Mouse (Mus musculus) adrenal gland, adult 8-10 months (tissue): ENCODE measurements around the gene Fcrls. TPM values are rescaled to one million over a fixed set of nuclear protein-coding genes. Genes with fewer than 3 reads are reported as not detected.

Source experiments
- DNase-seq: peaks from one replicate; pipeline ENCODE4 v3.0.0; 2022
- total RNA-seq, 4 experiments: library from RNA; stranded (reverse); gene quantifications; 2 replicates each; pipeline ENCODE4 v1.2.4; 2022

The Fcrls gene
- 1 to 10 TPM; 1.3 to 6.1 (median 3.3) TPM for total RNA-seq

DNA sequence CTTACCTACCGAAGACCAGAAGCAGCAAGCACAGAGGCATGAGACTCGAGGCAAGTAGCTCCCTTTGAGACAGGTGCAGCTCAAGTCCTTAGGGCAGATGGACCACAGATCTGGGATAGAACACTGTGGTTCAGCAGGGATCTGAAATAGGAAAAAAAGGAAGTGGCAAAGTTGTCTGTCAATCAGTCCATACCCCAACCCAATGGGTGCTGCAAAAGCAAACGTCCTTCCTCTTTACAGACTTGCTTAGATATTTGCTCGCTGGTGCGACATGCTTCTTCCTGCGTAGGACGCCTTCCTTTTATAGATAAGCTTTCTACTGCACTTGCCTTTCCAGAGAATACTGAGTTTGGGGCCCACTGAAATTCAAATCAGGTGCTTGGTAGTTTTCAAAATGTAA lies at the start of gene Fcrls:
Gene Fcrls (minus strand): TSS at position 303 of the 400 bp plus-strand sequence.
- no peak for DNase-seq

DNA sequence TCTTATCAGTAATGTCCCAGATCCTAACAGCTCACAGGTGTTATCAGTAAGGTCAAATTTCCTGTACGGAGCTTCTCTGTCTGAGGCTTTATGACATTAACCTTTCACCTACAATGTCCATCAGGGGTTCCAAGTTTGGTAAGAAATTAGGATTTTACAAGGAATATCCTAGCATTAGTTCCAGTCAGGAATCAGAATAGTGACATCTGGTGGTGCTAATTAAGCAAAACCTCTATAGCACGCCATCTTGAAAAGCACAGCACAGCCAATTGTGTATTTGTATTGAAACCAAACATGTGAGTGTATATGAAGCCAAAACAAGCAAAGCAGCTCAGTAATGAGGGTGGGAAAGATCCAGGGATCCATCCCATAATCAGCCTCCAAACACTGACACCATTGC lies 46.4 kb upstream of the Fcrls start:
- no peak for DNase-seq

DNA sequence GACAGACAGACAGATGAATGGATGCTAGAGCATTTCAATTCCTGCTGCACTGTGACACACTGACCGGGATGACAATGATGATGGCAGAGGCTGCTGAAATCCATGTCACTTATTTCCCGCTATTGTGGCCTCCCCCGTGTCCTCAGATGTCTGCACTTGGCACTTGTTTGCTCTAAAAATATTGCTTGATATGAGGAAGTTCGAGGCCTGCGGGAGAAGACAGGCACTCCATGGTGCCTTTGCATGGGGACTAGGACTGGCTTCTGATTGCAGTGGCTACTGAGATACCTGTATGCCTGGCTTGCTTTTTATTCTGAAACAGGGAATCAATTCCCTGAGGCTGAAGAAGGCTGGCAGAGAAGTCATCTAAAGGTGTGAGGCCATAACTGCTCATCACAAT lies 36.4 kb upstream of the Fcrls start:
- DNase-seq = no peak

DNA sequence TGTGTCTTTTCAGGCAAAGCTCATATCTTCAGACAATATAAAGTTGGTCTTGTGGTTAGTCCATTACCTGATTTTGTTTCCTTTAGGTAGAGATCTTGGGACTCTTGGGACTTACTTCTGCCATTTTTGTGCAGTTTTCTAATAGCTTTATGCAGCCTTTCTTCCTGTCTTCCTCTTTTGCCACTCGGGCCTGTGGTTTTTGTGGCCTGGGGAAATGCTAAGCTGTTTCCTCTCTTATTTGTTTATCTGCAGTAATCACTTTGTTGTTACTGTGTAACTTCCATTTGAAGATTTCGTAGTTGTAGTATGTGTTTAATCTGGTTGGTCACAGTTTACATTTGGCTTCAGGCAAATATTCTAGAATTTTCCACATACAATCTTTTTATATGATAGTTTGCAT lies 10.8 kb upstream of the Fcrls start:
- no peak for DNase-seq

DNA sequence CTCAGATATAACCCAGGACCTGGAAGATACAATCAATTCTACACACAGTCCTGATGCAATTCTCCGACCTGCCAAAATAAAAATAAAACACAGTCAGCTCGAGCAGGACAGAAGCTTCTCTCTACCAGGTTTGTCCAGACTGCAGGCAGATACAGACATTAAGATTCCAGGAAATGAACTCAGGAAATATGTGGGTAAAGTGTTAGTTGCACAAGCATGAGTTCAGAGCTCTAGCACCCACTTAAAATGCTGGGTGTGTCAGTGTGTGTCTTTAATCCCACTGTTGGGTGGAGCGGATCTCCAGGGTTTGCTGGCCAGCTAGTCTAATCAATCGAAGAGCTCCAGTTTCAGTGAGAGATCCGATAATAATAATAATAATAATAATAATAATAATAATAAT lies 3.0 kb upstream of the Fcrls start:
- no peak for DNase-seq

DNA sequence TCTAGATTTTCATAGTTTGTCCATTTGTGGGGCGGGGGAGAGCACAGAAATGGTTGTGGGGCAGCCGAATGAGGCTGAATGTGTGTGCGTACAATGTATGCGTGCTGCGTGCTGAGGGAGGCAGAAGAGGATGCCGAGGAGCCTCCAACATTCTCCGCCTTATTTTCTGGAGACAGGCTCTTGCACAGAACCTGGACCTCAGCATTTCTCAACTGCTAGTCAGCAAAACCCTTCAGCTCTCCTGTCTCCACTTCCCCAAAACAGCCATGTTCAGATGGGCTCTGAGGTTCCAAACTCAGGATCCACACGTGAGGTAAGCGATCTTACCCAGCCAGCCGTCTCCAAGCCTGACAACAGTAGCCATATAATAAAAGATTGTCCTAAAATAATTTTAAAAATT lies 8.3 kb downstream of the Fcrls start:
- no peak for DNase-seq

DNA sequence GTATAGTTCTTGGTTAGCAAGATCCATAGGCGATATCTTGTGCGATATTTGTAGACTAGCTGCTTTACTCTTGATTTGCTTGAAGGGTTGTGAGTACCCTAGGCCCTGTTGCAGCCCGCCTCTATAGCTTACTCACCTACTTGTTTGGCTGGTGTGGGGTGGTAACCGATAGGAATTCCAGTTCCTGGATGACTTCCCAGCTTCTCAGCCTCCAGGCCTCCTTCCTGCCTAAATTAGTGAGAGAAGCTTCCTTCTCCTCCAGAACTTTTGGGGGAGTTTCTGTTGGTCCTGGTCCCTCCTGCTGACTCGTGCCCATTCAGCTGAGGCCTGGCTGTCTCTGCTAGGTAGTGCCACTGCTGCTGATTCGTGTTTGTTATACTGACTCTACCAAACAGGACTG lies 14.0 kb downstream of the Fcrls start:
- no peak for DNase-seq

DNA sequence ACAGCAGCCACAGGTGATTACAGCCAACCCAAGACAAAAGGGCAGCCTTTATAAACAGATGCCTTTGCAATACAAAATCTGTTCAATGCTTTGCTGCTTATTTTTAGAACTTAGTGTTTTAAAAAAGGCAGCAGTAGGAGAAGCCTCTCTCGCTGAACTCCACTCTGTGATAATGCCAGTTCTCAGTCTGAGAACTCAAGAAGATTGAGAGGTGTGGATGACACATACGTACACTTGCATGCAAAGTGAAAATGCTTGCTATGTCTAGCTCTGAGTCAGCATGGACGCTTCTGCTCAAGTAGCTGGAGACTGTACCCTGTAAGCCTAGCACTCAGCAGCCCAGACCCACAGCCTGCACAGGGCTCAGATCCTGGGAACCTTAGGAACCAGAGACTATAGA lies 16.2 kb downstream of the Fcrls start:
- no peak for DNase-seq

DNA sequence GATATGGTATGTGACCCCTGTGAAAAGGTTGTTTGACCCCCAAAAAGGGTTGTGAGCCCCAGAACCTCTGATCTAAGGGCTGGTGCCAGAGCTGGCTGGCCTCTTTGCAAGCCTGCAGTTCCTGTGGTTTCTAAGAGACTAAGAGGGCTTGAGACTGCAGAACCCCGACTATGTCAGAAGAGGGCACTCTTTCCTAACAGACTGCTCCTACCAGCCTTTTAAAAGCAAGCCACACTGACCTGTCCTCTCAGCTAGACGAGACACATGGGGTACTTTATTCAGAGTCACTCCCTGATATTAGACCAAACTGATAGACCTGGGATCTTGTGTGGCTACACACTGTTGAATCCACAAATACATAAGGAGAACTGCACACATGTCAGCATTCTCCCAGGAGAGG lies 19.9 kb downstream of the Fcrls start:
- DNase-seq = peak; percentile 2

DNA sequence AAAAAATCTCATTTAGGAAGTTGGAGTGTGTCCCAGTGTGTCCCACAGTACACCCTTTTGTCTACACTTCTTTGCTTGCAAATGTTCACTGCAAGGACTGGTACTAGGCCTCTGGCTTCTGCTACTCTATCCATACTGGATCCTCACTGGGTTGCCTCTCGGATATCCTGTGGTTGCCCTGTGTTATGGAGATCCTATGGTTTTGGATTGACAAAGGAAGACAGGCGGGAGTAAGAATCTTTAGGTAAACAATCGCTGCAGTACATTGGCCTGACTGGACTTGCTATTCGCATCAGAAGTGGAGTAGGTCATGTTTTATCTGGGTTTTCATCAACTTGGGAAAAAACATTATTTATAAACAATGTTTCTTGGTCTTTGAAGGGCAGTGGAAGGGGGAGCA lies 22.6 kb downstream of the Fcrls start:
- no peak for DNase-seq

DNA sequence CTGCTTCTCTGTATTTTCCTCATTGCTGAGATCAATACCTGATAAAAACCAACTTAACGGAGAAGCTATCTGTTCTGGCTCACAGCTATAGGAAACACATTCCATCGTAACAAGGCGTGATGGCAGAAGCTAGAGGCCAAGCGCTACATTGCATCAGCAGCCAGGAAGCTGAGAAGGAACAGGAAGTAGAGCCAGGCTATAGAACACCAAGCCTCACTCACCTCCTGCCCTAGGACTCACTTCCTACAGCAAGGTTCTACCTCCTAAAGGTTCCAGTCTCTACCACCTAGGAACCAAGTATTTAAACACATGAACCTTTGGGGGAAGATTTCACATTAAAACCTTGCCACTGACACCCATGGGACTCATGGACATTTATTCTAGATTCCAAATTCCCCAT lies 39.9 kb downstream of the Fcrls start:
- no peak for DNase-seq

DNA sequence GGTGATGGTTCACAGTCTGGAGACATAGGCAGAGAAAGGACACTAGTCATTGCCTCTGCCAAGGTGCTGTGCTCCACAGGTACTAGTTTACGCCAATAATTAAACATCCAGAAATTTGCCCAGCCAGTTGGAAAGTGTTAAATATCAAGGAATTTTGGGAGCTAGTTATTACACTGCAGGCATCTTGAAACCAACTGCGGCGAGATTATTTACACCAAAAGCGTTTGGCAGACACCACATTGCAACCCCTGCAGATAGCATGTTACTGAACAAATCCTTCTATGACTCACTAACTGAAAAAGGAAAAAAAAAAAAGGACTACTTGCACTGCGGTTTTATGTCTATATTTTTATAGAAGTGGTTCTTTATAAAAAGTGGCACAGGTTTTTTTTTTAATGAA lies 41.2 kb downstream of the Fcrls start:
- DNase-seq = no peak

DNA sequence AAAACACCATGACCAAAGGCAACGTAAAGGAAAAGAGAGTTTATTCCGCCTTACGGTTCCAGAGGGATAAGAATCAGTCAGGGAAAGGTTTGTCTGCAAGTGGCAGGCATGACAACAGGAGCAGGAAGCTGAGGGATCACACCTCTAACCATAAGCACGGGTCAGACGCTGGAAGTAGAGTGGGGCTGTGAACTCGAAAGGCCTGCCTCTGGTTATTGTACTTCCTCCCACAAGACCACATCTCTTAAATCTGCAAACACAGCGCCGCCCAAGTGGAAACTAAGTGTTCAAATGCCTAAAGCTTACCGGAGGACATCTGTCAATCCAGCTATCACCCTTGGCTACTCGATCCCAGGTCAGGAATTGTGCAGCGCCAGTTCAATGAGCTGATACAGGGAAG lies 48.4 kb downstream of the Fcrls start:
- DNase-seq = no peak

DNA sequence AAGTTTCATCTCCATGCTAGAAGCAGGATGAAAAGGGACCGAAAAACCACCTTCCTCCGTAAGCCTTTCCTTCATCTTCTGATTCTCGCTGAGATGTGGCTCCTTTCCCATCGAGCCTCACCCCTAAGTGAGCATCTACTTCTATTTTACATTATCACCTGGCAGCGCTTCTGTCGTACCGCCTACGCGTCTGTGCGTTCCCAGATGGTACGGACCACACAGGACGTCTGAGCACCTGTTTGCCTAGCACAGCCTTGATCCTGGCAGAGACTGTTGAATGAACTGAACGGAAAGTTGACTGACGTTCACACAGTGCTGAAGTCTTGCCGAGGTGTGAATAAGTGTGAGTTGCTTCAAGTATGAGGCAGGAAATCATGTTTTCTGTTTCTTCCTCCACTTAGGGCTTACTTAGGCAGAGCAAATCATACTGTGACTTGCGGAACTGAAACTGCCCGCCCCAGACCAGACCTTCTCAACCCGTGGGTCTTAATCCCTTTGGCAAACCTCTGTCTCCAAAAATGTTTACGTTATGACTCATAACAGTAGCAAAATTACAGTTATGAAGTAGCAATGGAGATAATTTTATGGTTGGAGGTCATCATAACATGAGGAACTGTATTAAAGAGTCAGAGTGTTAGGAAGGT lies 49.2 kb downstream of the Fcrls start:
- no peak for DNase-seq

DNA sequence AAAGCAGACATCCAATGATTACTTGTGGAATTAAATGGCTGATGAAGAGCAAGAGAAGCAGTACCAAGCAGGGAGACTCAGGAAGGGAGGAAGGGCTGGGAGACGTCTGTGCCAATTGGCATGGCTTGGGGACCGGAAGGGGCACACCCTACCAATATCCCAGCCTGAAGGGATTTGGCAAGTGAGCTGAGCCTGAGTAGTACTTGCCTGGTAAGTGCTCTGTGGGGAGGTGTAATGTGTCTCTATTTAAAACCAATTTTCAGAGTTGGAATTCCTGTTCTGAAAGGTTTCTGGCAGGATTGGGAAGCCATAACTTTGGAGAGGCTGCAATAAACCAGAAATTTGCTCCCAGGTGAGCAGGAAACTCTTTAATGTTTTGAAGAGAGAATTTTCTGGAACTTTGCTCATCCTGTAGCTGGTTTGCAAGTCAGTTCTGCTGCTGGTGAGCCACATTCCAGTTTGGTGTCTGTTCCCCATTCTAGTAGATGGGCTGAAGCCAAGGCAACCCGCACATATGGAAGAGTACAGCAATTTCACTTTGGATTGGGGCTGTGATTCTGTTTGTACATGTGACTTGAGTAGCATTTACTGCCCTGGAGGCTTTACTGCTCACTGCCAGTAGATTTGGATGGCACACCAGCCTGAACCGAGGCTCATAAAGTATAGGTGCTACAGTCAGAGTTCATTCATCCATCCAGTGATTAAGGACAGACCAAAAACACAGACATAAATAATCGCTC lies 57.0 kb downstream of the Fcrls start:
- DNase-seq = no peak

Other genes starting within 250 kb of the Fcrls start
- gene Kirrel, start 89.0 kb downstream of the Fcrls start, total RNA-seq = 10 to 100 TPM; 14.7 to 23.3 (median 19.8) TPM
- gene Cd5l, start 94.1 kb upstream of the Fcrls start, total RNA-seq = 1 to 10 TPM in 2 of 4 experiments, under 1 TPM in 2; 0.26 to 5.5 (median 1.5) TPM
- gene Fcrl1, start 112.6 kb upstream of the Fcrls start, total RNA-seq = 1 to 10 TPM in 1 of 4 experiments, under 1 TPM in 2, not detected in 1; 0.38 to 1.1 (median 0.56) TPM
- not detected for gene Fcrl5, start 172.0 kb upstream of the Fcrls start, total RNA-seq